Mouse (Mus musculus): ENCODE results near the gene Mcmbp.
"Not testable (repeated sequence)": the region's sequence is repeated elsewhere in the genome, so short reads cannot be mapped to it uniquely, and the experiment has no call there.

The Mcmbp gene

DNA sequence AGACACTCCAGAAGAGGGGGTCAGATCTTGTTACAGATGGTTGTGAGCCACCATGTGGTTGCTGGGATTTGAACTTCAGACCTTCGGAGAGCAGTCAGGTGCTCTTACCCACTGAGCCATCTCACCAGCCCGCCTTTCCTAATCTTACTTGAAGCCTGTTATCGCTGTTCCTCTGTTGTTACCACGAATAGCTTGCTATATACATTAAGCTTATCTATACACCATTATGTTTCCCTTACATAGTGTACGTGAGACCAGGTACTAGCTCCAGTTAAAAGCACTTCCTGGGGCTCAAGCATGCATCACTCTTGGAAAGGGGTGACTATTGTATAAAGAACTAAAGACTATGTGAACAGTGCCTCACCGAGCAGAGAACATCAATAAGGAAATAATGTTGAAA, 40.3 kb downstream of the Mcmbp start:
- DNase-seq, result not testable (repeated sequence)

DNA sequence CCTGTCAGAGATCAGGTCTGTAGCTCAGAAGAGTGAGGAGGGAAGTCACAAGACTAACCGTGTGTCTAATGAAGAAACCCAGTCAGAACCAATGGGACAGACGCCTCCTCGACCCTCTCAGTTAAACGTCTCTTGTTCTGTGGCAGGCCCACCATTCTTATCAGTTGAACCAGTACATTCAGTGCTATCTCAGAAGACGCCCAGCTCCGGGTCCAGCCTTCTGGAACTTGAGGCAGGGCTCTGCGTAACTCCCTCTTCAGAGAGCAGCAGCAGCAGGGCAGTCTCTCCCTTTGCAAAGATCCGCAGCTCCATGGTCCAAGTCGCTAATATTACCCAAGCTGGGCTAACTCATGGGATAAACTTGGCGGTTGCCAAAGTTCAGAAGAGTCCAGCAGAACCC, 45.4 kb downstream of the Mcmbp start:
- no peak for DNase-seq

DNA sequence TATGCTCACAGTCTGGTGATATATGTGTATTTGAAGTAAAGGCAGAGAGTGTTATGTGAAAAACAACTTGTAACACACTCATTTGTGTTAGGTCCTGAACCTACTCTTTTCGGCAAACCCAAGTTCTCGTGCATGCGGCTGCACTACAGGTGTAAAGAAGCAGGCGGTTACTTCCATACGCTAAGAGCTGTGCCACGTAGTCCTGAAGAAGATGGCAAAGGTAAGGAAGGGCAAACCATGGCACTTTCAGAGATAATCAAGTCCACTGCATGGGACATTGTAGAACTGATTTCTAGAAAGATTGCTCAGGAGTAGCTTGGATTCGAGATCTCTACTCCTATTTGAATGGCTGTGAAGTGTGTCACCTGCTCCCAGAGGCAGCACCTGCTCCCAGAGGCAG, 48.1 kb downstream of the Mcmbp start:
- no peak for DNase-seq

DNA sequence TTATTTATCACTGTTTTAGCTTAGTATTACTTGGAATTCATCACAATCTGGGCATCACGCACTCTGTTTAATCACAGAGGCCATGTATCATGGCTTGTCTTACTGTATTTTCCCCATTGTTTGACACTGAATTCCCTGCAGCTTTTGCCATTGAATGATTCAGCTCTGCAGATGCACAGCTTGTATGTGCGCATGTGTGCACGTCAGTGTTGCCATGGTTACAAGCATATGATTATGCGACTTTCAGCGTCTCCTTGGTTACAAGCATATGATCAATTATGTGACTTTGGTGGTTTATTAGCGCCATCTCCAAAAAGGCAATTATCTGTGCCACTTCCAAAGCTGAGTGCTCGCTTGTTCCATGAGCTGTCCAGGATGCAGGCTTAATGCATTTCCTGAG, 49.5 kb downstream of the Mcmbp start:
- DNase-seq, result no peak

DNA sequence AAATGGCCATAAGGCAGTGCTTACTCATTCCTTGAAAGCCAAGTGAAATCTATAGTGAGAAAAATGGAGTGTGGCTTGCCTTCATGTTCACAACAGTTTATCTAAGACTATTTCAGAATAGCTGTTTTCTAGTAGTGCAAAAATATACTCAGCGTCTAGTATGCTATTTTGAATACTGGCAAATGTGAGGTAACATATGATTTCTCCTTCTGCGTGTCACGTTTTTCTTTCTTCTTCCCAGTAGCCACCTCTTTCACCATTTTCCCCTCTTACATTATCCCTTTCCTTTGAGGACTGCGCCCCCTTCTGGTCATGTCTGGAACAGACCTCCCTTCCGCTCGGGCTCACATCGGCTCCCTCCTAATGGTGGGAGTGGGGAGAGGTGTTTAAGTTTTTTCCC, 50.2 kb downstream of the Mcmbp start:
- DNase-seq, result peak; percentile 83

DNA sequence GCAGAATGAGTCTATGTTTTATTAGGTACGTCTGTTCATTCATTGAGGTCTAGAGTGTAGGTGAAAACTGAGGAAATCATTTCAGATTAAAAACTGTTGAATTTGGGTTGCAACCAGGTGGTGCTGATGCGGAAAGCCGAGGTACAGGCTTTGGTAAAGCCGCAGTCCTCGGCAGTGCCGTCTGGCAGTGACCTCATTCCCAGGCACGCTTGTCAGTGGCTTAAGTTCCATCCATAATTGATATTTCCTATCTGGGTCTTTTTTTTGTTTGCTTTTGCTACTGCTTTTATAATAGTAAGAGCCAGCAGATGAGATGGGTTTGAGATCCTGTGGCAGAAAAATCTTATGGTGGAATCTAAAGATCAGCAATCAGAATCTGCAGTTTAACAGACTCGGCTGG, 50.9 kb downstream of the Mcmbp start:
- DNase-seq, result no peak

DNA sequence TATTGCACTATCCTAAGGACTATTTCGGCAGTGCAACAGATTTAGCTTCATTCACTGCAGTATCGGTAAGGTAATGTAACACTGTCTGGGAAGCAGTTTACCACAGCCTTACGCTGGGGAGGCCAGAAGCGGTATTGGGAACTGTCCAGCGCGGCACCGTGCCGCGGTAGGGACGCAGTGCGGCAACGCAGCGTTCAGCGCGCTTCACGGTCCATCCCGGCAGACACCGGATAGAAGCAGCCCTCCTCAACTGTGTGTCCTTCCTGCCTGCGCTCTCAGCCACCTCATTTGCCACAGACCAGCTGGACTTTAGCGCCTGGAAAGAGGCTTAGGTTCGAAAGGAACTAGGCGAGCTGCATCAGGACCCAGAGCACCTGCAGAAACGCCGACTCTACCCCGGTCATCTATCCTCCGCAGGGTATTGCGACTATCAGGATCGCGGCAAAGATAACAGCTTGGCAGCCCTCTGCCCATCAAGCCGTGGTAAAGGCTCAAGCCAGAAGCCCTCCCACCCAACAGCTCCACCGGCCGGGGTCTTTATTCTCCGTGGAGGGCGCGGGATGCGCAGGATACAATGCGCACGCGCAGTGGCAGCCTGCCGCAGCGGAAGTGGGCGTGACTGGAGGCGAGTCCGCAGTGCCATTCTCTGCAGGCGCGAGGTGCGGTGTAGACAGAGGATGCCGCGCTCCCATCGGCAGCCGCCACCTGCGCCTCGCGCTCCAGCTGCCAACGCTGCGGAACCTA, 52.3 kb downstream of the Mcmbp start:
- DNase-seq, result peak; percentile 55

DNA sequence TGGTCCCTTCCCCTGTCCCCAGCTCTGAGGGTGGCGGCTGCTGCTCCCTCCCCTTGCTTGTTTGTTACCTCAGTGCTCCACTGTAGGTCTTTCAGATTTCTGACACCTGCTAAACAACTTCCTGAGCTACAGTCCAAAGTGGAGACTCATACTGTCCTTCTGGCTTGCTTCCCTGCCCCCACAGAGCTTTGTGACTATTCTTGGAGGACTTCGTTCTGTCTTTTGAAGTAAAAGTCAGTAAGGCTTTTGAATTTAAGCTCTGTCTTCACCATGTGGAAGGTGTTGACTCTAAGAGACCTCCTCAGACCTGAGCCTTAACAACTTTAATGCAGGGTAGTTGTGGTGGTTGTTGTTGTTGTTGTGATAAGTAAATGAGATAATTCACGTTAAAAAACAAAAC, 61.7 kb downstream of the Mcmbp start:
- DNase-seq, result no peak

DNA sequence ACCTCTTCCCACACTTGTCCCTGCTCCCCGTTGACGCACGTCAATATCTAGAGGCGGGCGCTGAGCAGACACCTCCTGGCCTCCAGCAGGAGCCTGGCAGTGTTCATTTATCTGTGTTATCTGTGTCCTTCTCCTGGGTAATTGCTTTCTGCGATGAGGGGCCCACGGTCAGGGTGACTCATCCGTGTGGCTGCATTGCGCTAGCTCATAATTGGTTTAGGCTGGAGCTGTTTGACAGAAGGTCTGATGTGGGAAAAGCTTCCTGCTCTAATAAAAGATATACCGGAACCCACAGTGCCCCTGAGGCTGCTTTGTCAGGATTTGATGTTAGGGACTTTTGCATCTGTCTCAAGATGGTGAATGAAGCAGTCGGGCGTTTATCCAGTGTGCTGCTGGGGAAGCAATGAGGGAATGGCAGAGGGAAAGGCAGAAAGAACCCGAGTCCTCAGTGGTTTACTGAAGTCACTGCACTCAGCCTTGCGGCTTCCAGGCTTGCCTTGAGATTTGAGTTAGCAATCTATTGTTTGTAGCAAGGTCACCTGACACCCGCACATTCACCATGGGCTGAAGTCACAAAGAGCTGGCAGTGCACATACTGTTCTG, 67.8 kb downstream of the Mcmbp start:
- DNase-seq, result no peak

DNA sequence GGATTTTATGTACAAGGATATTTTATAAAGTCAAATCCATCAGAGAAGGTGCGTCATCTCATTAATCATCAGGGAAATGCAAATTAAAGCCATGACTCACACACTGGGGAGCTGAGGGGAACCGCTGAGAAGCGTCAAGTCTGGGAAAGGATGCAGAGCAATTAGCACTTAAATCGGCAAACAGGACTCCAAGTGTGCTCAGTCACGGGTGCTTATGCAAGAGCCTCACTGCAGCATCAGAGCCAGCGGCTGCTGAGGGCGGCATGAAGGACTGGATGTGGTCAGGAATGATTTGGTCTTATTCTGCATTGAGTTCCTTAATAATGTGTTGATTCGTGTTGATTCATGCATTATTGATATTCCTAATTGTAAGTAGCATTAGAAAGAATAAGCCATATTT, 68.3 kb downstream of the Mcmbp start:
- no peak for DNase-seq

DNA sequence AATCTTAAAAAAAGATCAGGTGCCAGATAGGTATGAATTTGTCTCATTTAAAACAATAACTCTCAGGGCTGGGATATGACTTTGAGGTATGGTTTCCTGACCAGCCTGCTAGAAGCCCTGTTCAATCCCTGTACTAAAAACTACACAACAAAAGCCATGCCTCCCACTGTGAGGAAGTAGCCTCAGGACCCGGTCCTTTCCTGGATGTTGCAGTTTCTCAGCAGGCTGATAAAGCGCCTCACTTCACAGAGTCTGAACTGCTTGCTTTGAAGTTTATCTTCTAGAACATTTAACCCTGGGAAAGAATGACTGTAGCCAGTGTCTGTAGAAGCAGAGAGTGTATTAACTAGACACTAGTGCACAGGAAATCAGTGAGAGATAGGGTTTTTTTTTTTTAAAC, 71.5 kb downstream of the Mcmbp start:
- DNase-seq, result no peak

DNA sequence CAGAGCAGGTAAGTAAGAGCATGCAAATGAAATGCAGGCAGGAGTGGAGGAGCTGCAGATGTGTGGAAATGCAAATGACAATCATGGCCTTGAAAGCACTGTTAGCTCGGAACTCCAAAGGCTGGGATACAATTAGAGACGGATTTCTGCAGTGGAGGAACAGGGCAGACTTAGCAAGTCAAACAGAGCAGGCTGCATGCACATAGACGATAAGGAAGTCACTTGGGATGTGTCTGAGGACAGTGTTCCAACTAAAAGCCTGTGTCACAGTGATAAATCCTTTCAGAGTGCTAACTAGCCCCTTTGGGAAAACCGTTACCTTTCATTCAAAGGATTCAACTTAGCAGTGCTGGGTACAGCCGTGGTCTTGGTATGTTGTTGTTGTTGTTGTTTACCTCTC, 72.5 kb downstream of the Mcmbp start:
- DNase-seq, result no peak

DNA sequence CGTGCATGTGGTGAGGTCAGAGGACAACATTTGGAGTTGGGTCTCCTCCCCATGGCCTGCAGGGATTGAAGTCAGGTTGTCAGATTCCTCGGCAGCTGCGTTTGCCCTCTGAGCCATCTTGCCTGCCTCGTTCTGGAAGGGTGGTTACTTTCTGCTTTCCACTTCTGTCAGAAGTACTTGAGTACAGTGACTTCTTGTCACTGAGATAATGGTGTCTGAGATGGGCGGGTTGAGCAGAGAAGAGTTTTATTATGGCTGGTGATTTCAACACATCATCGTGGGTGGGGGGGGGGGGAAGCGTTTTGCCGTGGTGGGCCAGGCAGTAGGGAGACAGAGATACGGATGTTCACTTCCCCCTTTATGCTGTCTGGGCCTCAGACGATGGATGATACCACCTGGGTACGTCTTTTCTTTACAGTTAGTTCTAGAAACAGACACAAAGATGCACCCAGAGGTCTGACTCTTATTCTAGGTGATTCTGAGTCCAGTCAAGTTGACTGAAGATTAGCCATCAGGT, 75.4 kb downstream of the Mcmbp start:
- no peak for DNase-seq

DNA sequence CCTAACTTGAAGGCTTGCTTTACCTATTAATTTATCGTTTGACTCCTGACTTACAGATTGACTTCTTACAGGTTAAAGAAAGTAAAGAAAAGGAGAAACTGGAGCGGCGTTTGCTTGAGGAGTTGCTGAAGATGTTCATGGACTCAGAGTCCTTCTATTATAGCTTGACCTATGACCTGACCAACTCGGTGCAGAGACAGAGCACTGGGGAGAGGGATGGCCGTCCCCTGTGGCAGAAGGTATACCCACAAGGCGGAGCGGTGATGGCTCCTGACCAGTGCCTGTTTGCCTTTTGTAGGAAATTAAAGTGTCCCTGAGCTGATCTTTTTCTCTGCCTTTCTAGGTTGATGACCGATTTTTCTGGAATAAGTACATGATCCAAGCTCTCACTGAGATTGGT, 76.4 kb downstream of the Mcmbp start:
- DNase-seq, result no peak

DNA sequence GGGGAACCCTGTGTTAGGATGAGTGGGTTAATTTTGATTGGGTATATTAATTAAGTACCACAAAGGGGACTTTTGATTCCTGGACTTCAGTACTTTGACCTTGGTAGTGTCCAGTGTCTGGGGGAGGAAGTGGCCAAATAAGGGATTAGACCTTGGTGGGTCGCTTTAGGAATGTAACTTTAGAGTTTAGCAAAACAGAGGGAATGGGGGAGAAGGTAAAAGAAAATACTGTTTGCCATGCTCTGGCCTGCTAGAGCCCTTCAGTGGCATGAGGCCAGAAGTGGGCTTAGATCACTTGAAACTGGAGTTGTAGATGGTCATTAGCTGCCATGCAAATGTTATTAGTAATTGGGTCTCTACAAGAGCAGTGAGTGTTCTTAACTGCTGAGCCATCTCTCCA, 83.3 kb downstream of the Mcmbp start:
- DNase-seq, result no peak

Measured in kidney, adult 18-20 months (tissue).